Mouse (Mus musculus): ENCODE data around the gene Arfgef3. TPM values are rescaled to one million over a fixed set of nuclear protein-coding genes. Genes with fewer than 3 reads are reported as not detected.
"Not testable (repeated sequence)": the region's sequence is repeated elsewhere in the genome, so short reads cannot be mapped to it uniquely, and the experiment has no call there.

The Arfgef3 gene
- total RNA-seq, 4 experiments from 2014 or later: 7.1 to 12.1 (median 9.1) TPM

DNA sequence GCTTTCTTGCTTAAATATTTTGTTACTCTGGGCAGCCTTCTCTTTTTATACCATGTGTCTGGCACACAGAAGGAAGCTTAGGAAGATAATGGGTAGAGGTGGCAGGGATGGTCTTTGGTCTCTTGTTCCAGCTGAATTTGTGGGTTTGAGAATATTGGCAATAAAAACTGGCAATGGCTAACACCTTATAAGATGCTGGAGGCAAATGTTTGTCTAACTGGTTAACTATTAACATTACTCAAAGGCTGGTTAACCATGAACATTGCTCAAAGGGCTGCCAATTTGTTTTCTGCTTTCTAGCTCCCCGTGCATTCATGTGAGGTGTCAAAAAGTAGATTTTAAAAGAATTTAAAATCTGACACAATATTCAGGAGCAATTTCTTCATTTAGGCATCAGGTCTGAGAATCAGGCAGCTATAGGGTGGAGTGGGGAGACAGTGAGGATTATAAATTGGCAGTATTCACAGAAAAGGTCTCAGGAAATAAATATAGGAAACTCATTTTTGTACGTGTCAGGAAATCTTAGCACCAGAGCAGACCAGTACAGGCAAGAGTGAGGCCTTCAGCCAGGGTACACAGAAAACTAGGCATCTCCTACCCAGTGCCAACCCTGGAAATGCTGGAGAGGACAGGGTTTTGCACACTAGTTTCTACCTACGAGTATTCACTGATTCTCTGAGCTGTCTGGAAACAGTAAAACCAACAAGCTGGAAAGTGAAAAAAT, 62.9 kb downstream of the Arfgef3 start:
- DNase-seq: no peak

DNA sequence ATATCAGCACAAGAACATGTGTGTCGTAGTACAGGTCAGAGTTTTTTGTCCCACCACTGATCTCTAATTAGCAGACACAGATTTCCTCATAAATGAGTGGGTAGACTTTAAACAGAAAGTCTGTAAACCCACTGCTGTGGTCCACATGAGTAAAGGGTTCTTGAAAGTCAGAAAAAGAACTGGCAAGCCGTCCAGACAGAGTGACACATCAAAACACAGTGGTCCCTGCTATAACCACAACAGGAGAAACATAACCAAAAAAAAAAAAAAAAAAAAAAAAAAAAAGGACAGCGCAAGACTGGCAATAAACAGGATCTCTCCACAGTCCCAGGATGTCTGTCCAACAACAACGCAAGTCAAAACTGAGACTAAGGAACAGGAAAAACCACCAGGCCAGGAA, 64.9 kb downstream of the Arfgef3 start:
- DNase-seq: no peak

DNA sequence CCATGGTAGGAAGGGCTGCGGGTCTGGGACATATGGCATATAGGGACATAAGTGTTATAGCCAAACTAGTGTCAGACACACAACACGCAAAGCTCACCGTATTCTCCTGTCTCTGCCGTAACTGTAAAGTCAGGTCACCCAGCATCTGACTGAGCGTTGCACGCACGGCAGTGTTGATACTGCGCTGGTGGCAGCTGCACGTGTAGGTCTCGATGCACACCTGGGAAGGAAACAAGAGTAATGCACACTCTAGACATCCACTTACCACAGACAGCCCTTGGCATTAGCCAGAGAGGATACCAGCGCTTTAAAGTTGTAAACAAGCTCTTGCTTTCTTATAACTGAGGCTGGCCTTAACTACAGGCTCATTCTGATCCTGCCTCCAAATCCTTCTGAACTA, 79.0 kb downstream of the Arfgef3 start:
- no peak for DNase-seq

- no peak for DNase-seq
These were observed 79.7 kb downstream of the Arfgef3 start for GRCm38 (mm10) chr10:18664016-18664415.

DNA sequence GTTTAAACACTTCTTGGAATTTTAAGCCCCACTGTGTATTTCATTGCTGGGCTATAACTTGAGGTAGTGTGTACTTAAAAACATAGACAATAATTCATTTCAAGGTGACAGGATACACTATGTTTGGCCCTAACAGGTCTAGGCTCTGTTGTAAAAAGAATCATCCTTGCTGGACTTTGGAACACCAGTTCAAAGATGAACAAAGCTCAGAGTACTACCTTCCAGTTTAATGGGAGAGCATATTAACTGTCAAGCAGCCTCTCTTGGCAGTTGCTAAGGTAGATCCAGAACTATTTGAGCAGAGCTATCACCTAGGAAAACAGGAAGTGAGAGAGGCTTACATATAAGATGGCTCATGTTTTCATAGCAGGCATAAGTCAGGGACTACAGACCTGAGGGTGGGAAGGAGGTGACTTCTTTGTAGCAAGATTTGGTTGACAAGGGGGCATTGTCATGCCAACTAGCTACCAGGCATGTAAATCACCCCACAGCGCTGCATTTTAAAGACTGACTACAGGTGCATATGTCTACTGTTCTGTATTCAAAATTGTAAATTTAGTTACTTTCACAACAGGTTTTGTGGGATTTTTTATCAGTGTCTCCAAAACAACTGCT, 82.0 kb downstream of the Arfgef3 start:
- DNase-seq: no peak

DNA sequence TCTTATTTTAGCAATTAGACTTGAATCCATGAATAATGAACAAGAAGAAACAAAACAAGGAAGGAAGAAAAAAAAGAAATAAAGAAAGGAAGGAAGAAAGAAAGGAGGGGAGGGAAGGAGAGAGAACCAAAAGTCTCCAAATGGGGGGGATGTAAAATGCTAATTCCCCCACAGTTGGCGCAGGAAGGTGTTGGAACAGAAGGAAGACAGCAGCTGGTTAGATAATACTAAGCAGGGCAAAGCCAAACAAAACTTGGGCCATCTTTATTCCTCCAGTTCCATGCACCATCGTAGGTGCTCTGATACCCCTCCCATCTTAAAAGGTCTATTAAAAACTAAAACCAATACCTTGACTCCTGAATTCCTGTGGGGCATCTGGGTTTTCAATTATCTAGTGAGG, 82.8 kb downstream of the Arfgef3 start:
- DNase-seq: no peak

DNA sequence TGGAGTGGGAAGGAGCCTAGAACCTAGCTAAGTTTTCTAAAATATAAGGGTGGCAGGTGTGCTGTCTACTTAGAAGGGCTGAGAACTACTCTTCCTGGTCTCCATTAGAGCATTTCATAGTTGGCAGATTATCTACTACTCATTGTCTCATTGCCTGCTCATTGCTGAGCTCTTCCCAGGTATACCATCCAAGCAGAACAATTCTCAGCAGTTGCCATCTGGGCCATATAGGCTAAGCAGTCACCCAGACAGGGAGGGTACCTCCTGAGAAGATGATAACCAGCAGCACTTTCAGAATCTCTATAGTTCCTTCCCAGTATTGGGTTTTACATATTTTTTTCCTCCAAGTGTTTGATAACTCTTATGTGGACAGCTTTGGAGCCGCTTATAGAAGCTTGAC, 86.2 kb downstream of the Arfgef3 start:
- DNase-seq: no peak

DNA sequence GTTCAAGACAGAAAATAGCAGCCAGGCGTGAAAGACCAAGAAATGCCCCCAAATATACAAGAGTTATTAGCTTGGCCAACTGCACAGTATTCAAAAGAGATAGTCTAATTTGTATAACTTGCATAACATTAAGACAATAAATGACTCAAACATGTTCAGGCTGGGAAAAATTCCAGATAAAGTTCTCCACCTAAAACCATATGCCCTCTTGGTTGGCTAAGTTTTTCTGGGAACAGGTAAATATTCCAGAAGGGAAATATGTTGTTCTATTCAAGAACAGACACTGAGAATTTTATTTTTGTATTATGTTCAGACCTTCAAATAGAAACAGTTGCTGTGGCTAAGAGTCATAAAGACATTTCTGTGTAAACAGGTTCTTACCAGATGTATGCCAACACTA, 96.7 kb downstream of the Arfgef3 start:
- DNase-seq: no peak

DNA sequence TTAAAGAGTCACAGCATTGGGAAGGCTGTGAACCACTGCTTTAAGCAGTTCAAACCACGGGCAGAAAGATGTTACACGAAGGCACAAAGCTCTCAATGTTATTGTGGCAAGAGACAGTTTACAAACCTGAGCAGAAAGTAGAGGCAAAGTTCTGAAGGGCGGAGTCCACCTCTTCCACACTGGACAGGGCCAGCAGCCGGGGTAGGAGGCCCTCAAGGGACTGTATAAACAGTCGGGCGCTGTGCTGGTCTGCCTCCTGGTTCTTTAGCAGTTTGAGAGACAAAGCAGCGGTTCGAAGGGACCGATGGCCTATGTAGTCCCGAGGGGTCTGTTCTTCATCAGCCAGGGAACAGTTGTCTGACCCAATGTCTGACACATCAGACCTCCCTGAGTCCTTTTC, 97.7 kb downstream of the Arfgef3 start:
- DNase-seq: no peak

DNA sequence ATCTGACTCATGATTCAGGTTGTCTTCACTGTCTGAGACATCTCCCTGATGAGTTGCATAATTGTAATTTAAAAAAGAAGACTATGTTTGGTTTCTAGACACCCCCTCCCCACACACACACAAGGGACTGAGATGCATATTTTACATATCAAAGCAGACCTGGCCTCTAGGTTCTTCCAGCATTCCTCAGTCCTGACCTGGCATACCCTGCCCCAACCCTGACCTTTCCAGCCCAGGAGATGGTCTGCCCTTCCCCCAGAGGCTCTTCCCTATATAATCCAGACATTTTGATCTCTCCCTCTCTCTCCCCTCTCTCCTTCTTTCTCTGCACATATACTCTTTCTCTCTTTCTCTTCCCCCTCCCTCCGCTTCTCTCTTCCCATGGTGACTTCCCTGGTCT, 99.4 kb downstream of the Arfgef3 start:
- DNase-seq: no peak

- no peak for DNase-seq
These were observed 100.2 kb downstream of the Arfgef3 start for GRCm38 (mm10) chr10:18643506-18643905.

DNA sequence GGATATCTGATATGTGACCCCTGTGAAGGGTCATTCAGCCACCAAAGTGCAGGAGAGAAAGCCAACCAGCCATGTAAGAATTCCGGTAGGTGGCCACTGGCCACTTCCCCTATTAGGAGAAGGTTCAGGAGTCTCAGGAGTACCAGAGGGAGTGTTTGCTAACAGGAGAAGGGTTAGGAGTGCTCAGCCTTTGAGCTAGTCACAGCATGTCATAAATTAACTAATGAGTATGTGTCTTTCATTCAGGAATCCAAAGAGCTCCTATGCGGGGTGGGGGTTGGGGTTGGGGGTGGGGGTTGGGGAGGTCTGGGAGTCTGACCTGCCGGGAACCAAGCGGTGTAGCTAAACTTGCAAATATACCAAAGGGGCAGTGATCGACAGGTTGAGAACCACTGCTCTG, 100.9 kb downstream of the Arfgef3 start:
- DNase-seq: no peak

GRCm38 (mm10) chr10:18640596-18640995, 103.2 kb downstream of the Arfgef3 start:
- no peak for DNase-seq

DNA sequence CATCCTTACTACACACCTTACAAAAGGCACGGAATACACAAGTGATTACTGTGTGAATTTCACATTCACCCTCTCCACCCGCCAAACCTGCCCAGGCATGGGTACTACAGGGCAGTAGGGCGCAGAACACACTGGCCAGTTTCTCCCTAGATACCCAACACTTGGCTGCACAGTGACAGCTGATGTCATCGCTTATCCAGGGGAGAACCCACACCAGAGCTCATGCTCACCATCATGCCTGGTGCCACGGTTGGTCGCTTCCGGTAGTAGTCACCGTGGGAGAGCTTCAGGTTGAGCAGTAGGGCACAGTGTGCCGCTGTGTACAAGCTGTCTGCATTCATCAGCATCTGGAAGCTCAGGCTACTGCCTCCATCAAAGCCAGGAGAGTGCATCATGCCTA, 108.3 kb downstream of the Arfgef3 start:
- DNase-seq: no peak

DNA sequence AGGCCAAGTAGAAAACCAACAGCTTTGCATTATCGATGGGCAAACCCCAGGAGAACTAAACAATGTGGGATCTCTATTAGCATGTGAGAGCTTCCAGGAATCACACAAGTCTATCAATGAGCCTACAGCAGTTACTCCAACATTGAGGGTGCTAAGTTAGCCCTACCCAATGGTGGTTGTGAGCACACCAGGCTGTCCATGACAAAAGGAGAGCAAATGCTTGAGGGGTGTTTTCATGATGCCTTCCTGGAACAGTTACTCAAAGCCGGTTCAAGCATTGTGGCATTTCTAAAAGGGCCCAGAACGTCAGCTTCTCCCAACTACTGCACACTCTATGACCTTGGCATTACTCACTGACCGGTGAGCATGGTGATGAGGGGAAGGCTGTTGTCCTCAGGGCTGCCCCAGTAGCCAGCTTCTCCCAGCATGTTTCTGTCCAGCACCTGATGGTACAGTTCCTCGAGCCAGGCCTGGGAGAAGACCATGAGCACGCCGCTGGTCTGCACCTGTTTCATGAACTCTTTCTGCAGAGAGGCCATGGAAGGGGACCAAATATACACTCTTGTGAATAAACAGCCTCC, 109.3 kb downstream of the Arfgef3 start:
- peak; percentile 8 for DNase-seq

DNA sequence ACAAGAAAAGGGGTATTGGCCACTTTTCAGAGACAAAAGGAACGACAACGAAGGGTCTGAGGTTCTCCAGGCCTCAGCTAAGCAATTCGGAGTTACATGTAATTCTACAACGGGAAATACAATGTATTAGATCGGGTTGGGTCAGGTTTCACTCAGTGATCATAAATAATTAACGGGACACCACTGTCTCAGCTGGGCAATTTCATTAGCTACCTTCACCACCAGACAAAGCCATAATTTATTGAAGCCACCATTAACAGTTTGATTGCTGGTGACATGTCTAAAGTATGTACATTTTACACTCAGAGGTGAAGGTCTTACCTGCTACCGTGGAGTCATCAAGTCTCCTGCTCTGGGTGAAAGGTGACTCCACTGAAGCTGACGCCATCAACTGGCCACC, 113.3 kb downstream of the Arfgef3 start:
- DNase-seq: no peak

- DNase-seq: no peak
These were observed 116.2 kb downstream of the Arfgef3 start for GRCm38 (mm10) chr10:18627530-18627929.

DNA sequence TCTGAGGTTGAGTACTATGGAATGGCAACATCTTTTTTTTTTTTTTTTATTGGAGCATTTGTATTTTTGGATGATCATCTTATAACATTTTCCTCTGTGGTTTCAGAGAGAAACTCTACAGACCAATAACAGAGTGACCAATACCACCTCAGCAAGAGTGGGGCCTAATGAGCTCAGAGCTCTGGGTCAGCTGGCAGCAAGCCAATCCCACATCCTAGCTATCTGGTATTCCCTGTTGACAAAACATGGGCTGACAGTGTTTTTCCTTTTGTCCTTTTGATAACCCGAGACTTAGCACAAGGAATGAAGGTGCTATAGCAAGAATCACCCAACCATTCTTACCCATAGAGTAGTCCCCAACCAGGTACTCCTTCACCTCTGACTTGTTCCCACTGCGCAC, 131.0 kb downstream of the Arfgef3 start:
- DNase-seq: no peak

- DNase-seq: not testable (repeated sequence)
These were observed 138.8 kb downstream of the Arfgef3 start for GRCm38 (mm10) chr10:18604827-18605535.

DNA sequence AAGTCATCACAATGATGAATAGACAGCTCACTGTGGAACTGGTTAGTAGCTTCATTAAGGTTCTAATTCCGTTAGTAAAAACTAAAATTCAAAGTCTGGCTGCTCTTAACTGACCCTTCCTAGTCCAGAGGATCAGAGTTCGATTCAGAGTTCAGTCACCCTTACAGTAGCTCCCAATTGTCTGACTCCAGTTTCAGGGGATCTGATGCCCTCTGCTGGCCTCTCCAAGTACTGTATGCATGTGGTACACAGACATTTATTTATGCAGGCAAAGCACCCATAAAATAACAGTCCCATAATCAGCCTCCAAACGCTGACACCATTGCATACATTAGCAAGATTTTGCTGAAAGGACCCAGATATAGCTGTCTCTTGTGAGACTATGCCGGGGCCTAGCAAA, 141.7 kb downstream of the Arfgef3 start:
- DNase-seq: peak; percentile 42

DNA sequence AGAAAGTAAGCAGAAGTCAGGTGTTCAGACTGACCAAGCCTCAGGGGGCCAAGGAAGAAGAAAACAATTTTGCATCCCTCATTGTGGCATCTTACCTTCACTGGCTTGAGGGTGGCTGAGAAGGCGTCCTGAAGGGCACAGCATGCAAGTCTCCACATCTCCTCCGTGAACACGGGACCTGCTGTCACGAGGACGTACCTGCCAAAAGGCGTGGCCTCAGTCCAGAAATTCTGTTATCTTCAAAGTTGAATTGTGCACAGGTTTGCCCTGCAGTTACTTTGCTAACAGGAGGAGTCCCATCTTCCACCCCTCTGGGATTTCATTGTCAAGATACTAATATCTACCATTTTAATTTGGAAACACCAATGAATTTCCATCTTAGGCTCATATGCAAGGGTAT, 146.1 kb downstream of the Arfgef3 start:
- DNase-seq: no peak

GRCm38 (mm10) chr10:18589455-18589854, 154.3 kb downstream of the Arfgef3 start:
- DNase-seq: no peak

- DNase-seq: no peak
These were observed 159.6 kb downstream of the Arfgef3 start for GRCm38 (mm10) chr10:18584188-18584587.

DNA sequence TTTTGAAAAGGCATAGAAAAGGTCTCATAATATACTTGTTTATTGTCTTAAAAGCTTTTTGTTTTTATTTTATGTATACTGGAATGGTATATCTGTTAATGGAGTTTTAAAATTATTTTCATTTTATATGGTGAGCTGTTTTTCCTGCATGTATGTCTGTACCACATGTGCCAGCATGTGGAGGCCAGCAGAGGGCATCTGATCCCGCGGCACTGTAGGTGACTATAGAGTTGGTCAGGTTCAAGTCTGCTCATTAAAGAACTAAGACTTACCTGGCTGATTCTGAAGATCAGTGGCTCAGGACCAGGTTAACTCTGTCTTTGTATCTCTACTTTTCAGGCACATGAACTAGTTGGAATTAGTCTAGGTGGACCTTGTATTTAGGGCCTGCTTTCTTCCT, 171.2 kb downstream of the Arfgef3 start:
- no peak for DNase-seq

All from adrenal gland, adult 8-10 months (tissue).